ENCODE assay signal across 8 mouse cellular contexts in genomic region chr10:115250235-115251087, GRCm38 (mm10). TPM values are rescaled to one million over a fixed set of nuclear protein-coding genes. Genes with fewer than 3 reads are reported as not detected.
DNase-seq lines count a peak whose midpoint lies in the region; ATAC-seq and TF ChIP-seq lines count a peak whose summit lies in the region.

No protein-coding gene starts in this region.

- no peaks in the 10 kb centered on the region for H3K36me3 ChIP-seq in heart, embryonic 10.5 days
- no peaks in the 10 kb centered on the region for H3K36me3 ChIP-seq in forebrain, embryonic 11.5 days (ENCODE audit: control insufficient read depth, insufficient read depth, low read length)
- H3K36me3 ChIP-seq in kidney, embryonic 14.5 days (ENCODE audit: control insufficient read depth, insufficient read depth, low read length) = no peaks in the 10 kb centered on the region
- H3K36me3 ChIP-seq in stomach, postnatal 0 days (ENCODE audit: control insufficient read depth, insufficient read depth, low read length) = no peaks in the 10 kb centered on the region

- H3K27ac ChIP-seq in heart, embryonic 10.5 days = peak overlapping the region; percentile 91
- no peak overlapping the region for H3K27ac ChIP-seq in forebrain, embryonic 11.5 days (ENCODE audit: low read depth, low read length)
- no peak overlapping the region for H3K27ac ChIP-seq in kidney, embryonic 14.5 days (ENCODE audit: low read depth, low read length)
- H3K27ac ChIP-seq in stomach, postnatal 0 days (replicated peaks) = peak overlapping the region; percentile 75

- H3K9ac ChIP-seq in forebrain, embryonic 11.5 days (ENCODE audit: low read length) = peak overlapping the region; percentile 76
- H3K9ac ChIP-seq in kidney, embryonic 14.5 days (ENCODE audit: low read depth, low read length) = peak overlapping the region; percentile 87
- peak overlapping the region; percentile 78 for H3K9ac ChIP-seq in stomach, postnatal 0 days (ENCODE audit: low read length)

- no peak for TF ChIP-seq CTCF in stomach, postnatal 0 days (IDR thresholded peaks at IDR 0.05; ENCODE audit: low read depth)

- peak overlapping the region; percentile 65 for H3K4me2 ChIP-seq in forebrain, embryonic 11.5 days (ENCODE audit: low read depth, low read length, severe bottlenecking)
- H3K4me2 ChIP-seq in kidney, embryonic 14.5 days (replicated peaks; ENCODE audit: low read depth, low read length) = peak overlapping the region; percentile 68
- H3K4me2 ChIP-seq in stomach, postnatal 0 days (replicated peaks; ENCODE audit: low read depth) = peak overlapping the region; percentile 75

- 23% methylated on average over 38 of the region's 38 CpGs for WGBS in heart, embryonic 10.5 days
- 36% methylated on average over 34 of the region's 38 CpGs for WGBS in forebrain, embryonic 11.5 days
- WGBS in kidney, embryonic 14.5 days = 32% methylated on average over 30 of the region's 38 CpGs
- WGBS in stomach, postnatal 0 days = 23% methylated on average over 35 of the region's 38 CpGs

- no peak for ATAC-seq in forebrain, embryonic 11.5 days (replicated peaks; ENCODE audit: low FRiP score)
- no peak; the same call in 1 of the 2 replicates for ATAC-seq in kidney, embryonic 14.5 days (ENCODE audit: low FRiP score, low TSS enrichment)
- peak; percentile 36 for ATAC-seq in megakaryocyte progenitor cell, adult 5-6 weeks (replicated peaks; ENCODE audit: poor library complexity)
- ATAC-seq in stomach, postnatal 0 days (ENCODE audit: low FRiP score, low TSS enrichment) = peak; percentile 57

- DNase-seq in heart, embryonic 10.5 days (ENCODE audit: low spot score) = no peak
- DNase-seq in heart, adult 9 months (ENCODE audit: low spot score in 2 of 2) = no peak
- peak; percentile 64 for DNase-seq in NIH3T3 (ENCODE audit: low read depth)
- no peak for DNase-seq in forebrain, embryonic 11.5 days (ENCODE audit: low spot score)
- DNase-seq in stomach, postnatal 0 days (ENCODE audit: low spot score) = peak; percentile 55
- no peak for DNase-seq in gastrocnemius, adult 18-20 months (ENCODE audit: low spot score)

- TF ChIP-seq EP300 in stomach, postnatal 0 days (optimal IDR thresholded peaks at IDR 0.05) = no peak

- peaks cover 20% of the 10 kb centered on the region for H3K4me1 ChIP-seq in heart, embryonic 10.5 days
- peaks cover 3% of the 10 kb centered on the region; the same call in 1 of the 2 replicates for H3K4me1 ChIP-seq in forebrain, embryonic 11.5 days (replicated peaks; ENCODE audit: control insufficient read depth, insufficient read depth, low read length)
- H3K4me1 ChIP-seq in kidney, embryonic 14.5 days (ENCODE audit: control insufficient read depth, insufficient read depth, low read length) = peaks cover 13% of the 10 kb centered on the region; the same call in 1 of the 2 replicates
- H3K4me1 ChIP-seq in stomach, postnatal 0 days (replicated peaks; ENCODE audit: control insufficient read depth, insufficient read depth) = 0 out of 2 replicates have a peak, but pooled peaks cover 2% of the 10 kb centered on the region

- H3K4me3 ChIP-seq in heart, embryonic 10.5 days = peak overlapping the region; percentile 97
- H3K4me3 ChIP-seq in forebrain, embryonic 11.5 days (ENCODE audit: low read depth, low read length) = peak overlapping the region; percentile 88
- H3K4me3 ChIP-seq in kidney, embryonic 14.5 days (ENCODE audit: low read length) = peak overlapping the region; percentile 93
- peak overlapping the region; percentile 83 for H3K4me3 ChIP-seq in stomach, postnatal 0 days (ENCODE audit: low read depth, low read length)

- H3K27me3 ChIP-seq in heart, embryonic 10.5 days (ENCODE audit: insufficient read depth, poor library complexity, severe bottlenecking) = no peaks in the 10 kb centered on the region
- H3K27me3 ChIP-seq in forebrain, embryonic 11.5 days (ENCODE audit: control insufficient read depth, insufficient read depth, low read length) = no peaks in the 10 kb centered on the region
- no peaks in the 10 kb centered on the region for H3K27me3 ChIP-seq in kidney, embryonic 14.5 days (ENCODE audit: control insufficient read depth, insufficient read depth, low read length)
- no peaks in the 10 kb centered on the region for H3K27me3 ChIP-seq in stomach, postnatal 0 days (ENCODE audit: control insufficient read depth, insufficient read depth, low read length)

- H3K9me3 ChIP-seq in heart, embryonic 10.5 days = no peaks in the 10 kb centered on the region
- no peaks in the 10 kb centered on the region for H3K9me3 ChIP-seq in forebrain, embryonic 11.5 days (ENCODE audit: control insufficient read depth, low read length)
- H3K9me3 ChIP-seq in kidney, embryonic 14.5 days (ENCODE audit: control insufficient read depth, low read length) = no peaks in the 10 kb centered on the region
- no peaks in the 10 kb centered on the region for H3K9me3 ChIP-seq in stomach, postnatal 0 days (ENCODE audit: control insufficient read depth, low read length)

RNA-seq across cellular contexts. Expression of gene Tbc1d15, which starts 0.8 kb away (rescaled TPM):
- polyA plus RNA-seq in heart, embryonic 10.5 days (2016; fragmentation: Nextera tagmentation; extraction: Ambion mirVana) = 46.7 and 50.8 TPM in 2 replicates
- 45.5 and 52.3 TPM in 2 replicates for polyA plus RNA-seq in forebrain, embryonic 11.5 days (2014; fragmentation: Nextera tagmentation; extraction: Ambion mirVana)
- polyA plus RNA-seq in kidney, embryonic 14.5 days (2014; fragmentation: Nextera tagmentation; extraction: Ambion mirVana) = 37.4 and 67.5 TPM in 2 replicates
- total RNA-seq in megakaryocyte progenitor cell, adult 5-6 weeks (2015) = 73.8 and 83.1 TPM in 2 replicates
- total RNA-seq in megakaryocyte progenitor cell, adult 5-6 weeks (2017) = 39.5 and 45.7 TPM in 2 replicates
- polyA plus RNA-seq in stomach, postnatal 0 days (2015; fragmentation: Nextera tagmentation; extraction: Ambion mirVana) = 38.3 and 46.5 TPM in 2 replicates
- 10 to 100 TPM; 44.4 to 45.1 TPM for total RNA-seq in gastrocnemius, adult 18-20 months (2021)

Comparison
In these comparisons a context has a peak if more than half of its experiments do, and no peak if none do; other contexts are left out.
1. DNase-seq: peak in NIH3T3 (single experiment) and stomach, postnatal 0 days (single experiment); none in heart, embryonic 10.5 days (single experiment), heart, adult 9 months (0 of 2), forebrain, embryonic 11.5 days (single experiment) and gastrocnemius, adult 18-20 months (single experiment).
2. H3K27ac ChIP-seq: peak in heart, embryonic 10.5 days (single experiment) and stomach, postnatal 0 days (single experiment); none in forebrain, embryonic 11.5 days (single experiment) and kidney, embryonic 14.5 days (single experiment).
3. ATAC-seq: peak in megakaryocyte progenitor cell, adult 5-6 weeks (single experiment) and stomach, postnatal 0 days (single experiment); none in forebrain, embryonic 11.5 days (single experiment) and kidney, embryonic 14.5 days (single experiment).
4. Peak in every context shown above with its lines, with median percentiles within 50 percentile points of each other: H3K4me3 ChIP-seq, H3K4me2 ChIP-seq and H3K9ac ChIP-seq.